Mouse (Mus musculus) lung, postnatal 0 days (tissue): ENCODE measurements around the gene Ndufs7.

Source experiments
- CTCF ChIP-seq: IDR thresholded peaks from 2 replicates; pipeline ENCODE4 v1.5.1; 2016; ENCODE audit warnings: antibody characterized with exemption, mild to moderate bottlenecking
- EP300 ChIP-seq: IDR thresholded peaks from 2 replicates; pipeline ENCODE4 v1.6.1; 2016; ENCODE audit warnings: antibody characterized with exemption, mild to moderate bottlenecking, control low read depth

GRCm38 (mm10) chr10:80252011-80252410 lies 3.1 kb downstream of the Ndufs7 start:
- no peak for TF ChIP-seq CTCF
- no peak for TF ChIP-seq EP300
